Mouse (Mus musculus) v-Abl transformed pro-B cells (cell line): ENCODE measurements around the gene Kars.

ENCODE experiments used
- in situ Hi-C, 2 experiments: fragments of 400-800 bp; cut with MboI; formaldehyde crosslinking; loops; one replicate each; pipeline ENCODE4 v1.15.1; 2025; ENCODE audit not compliant: unreplicated experiment in 2 of 2

The Kars gene

GRCm38 (mm10) chr8:112010997-112011815 lies at the start of gene Kars, which contains the start of gene Terf2ip:
Kars (minus strand) TSS chr8:112011323.
Terf2ip (plus strand) TSS chr8:112011398.
- in situ Hi-C loops = loop anchor here in 1 of 2 experiments (25.0 kb wide), 1 partner anchor 499 kb away; the partner anchor contains the start of gene Wdr59

- in situ Hi-C loops = no loop called here
Measured at GRCm38 (mm10) chr8:112054456-112054855, 43.3 kb upstream of the Kars start.

GRCm38 (mm10) chr8:112051537-112051936 lies 40.4 kb upstream of the Kars start:
- in situ Hi-C loops = no loop called here

- in situ Hi-C loops = loop anchor here (5.0 to 25.0 kb wide), 3 partner anchors 713 to 1932 kb away; partner anchors contain the start of gene Mlkl (in 1 of the 2)
Measured at GRCm38 (mm10) chr8:112049984-112050383, 38.9 kb upstream of the Kars start.

- in situ Hi-C loops = loop anchor here (5.0 to 25.0 kb wide), 3 partner anchors 711 to 1934 kb away; partner anchors contain the start of gene Mlkl (in 1 of the 2)
Measured at GRCm38 (mm10) chr8:112048293-112048692, 37.2 kb upstream of the Kars start.

GRCm38 (mm10) chr8:112045896-112046295 lies 34.8 kb upstream of the Kars start:
- in situ Hi-C loops = loop anchor here (5.0 to 25.0 kb wide), 3 partner anchors 709 to 1936 kb away; partner anchors contain the start of gene Mlkl (in 1 of the 2)

- in situ Hi-C loops = loop anchor here (5.0 to 25.0 kb wide), 3 partner anchors 708 to 1937 kb away; partner anchors contain the start of gene Mlkl (in 1 of the 2)
Measured at GRCm38 (mm10) chr8:112045182-112045581, 34.1 kb upstream of the Kars start.

GRCm38 (mm10) chr8:112037521-112037920 lies 26.4 kb upstream of the Kars start:
- in situ Hi-C loops = loop anchor here in 1 of 2 experiments (25.0 kb wide), 1 partner anchor 700 kb away; the partner anchor contains the start of gene Mlkl

GRCm38 (mm10) chr8:112034603-112035002 lies 23.5 kb upstream of the Kars start:
- in situ Hi-C loops = loop anchor here (5.0 to 25.0 kb wide), 5 partner anchors 42 to 697 kb away; partner anchors contain the start of genes Adat1 (in 1 of the 2) and Mlkl (in 1 of the 2)

GRCm38 (mm10) chr8:112033071-112033470 lies 21.9 kb upstream of the Kars start:
- in situ Hi-C loops = loop anchor here (5.0 to 25.0 kb wide), 5 partner anchors 41 to 696 kb away; partner anchors contain the start of genes Adat1 (in 1 of the 2) and Mlkl (in 1 of the 2)

- in situ Hi-C loops = loop anchor here (5.0 to 25.0 kb wide), 5 partner anchors 38 to 693 kb away; partner anchors contain the start of genes Adat1 (in 1 of the 2) and Mlkl (in 1 of the 2)
Measured at GRCm38 (mm10) chr8:112030663-112031062, 19.5 kb upstream of the Kars start.

GRCm38 (mm10) chr8:112029455-112029854 lies 18.3 kb upstream of the Kars start:
- in situ Hi-C loops = loop anchor here in 1 of 2 experiments (25.0 kb wide), 1 partner anchor 692 kb away; the partner anchor contains the start of gene Mlkl

- in situ Hi-C loops = loop anchor here in 1 of 2 experiments (25.0 kb wide), 1 partner anchor 503 kb away; the partner anchor contains the start of gene Wdr59
Measured at GRCm38 (mm10) chr8:112014936-112015335, 3.8 kb upstream of the Kars start, which contains the start of gene Gm6793. Gm6793 (minus strand) TSS chr8:112015036.

- in situ Hi-C loops = loop anchor here in 1 of 2 experiments (25.0 kb wide), 1 partner anchor 500 kb away; the partner anchor contains the start of gene Wdr59
Measured at GRCm38 (mm10) chr8:112011816-112012242, 706 bp upstream of the Kars start.

- in situ Hi-C loops = loop anchor here in 1 of 2 experiments (25.0 kb wide), 1 partner anchor 497 kb away; the partner anchor contains the start of gene Wdr59
Measured at GRCm38 (mm10) chr8:112009558-112009957, 1.6 kb downstream of the Kars start.

- in situ Hi-C loops = loop anchor here in 1 of 2 experiments (25.0 kb wide), 1 partner anchor 495 kb away; the partner anchor contains the start of gene Wdr59
Measured at GRCm38 (mm10) chr8:112007669-112008068, 3.5 kb downstream of the Kars start.

- in situ Hi-C loops = loop anchor here in 1 of 2 experiments (25.0 kb wide), 1 partner anchor 493 kb away; the partner anchor contains the start of gene Wdr59
Measured at GRCm38 (mm10) chr8:112005601-112006000, 5.5 kb downstream of the Kars start.

- in situ Hi-C loops = loop anchor here in 1 of 2 experiments (25.0 kb wide), 1 partner anchor 492 kb away; the partner anchor contains the start of gene Wdr59
Measured at GRCm38 (mm10) chr8:112004754-112005153, 6.4 kb downstream of the Kars start.

GRCm38 (mm10) chr8:111992703-111993039 lies 18.5 kb downstream of the Kars start:
- in situ Hi-C loops = loop anchor here (5.0 to 25.0 kb wide), 4 partner anchors 40 to 655 kb away; partner anchors contain the start of genes Gabarapl2 (in 1 of the 2), Mlkl (in 1 of the 2) and Wdr59 (in 1 of the 2)
